Mouse (Mus musculus): ENCODE measurements at regions not wholly inside any gene's neighbourhood (a gene's known extent, or its start where the extent isn't known, plus 50 kb on each side); places are given as distances from the start of the nearest gene placed in this dataset.

- no peak for TF ChIP-seq MAFK (IDR thresholded peaks at IDR 0.05; ENCODE audit: insufficient read depth, low read depth, low read length)
- no peak for TF ChIP-seq ZNF384 (IDR thresholded peaks at IDR 0.05; ENCODE audit: low read depth, low read length)
- no peak for TF ChIP-seq HCFC1 (IDR thresholded peaks at IDR 0.05; ENCODE audit: borderline replicate concordance, insufficient read depth, low read length)
Observed at GRCm38 (mm10) chr6:70713665-70714064, 78.4 kb downstream of the Rpia start.
